Mouse (Mus musculus): ENCODE measurements around the gene Tfcp2l1. TPM values are rescaled to one million over a fixed set of nuclear protein-coding genes. Genes with fewer than 3 reads are reported as not detected.

Tfcp2l1 gene
- total RNA-seq (2012; rRNA removed): not detected in 2 replicates
- polyA plus RNA-seq (2012; ENCODE audit: insufficient read depth in 1 of 2, insufficient read length in 2 of 2, low read depth in 1 of 2, low replicate concordance in 2 of 2, missing spikeins in 1 of 2): not detected

- TF ChIP-seq MAZ (IDR thresholded peaks at IDR 0.05; ENCODE audit: low read depth, low read length) (no peak), MAX (IDR thresholded peaks at IDR 0.05; ENCODE audit: low read length) (no peak)
- Histone ChIP-seq H3K27me3 (ENCODE audit: control insufficient read depth in 1 of 2, insufficient read depth in 2 of 2, low read length in 2 of 2) (no peaks in the 10 kb centered on the region), H3K9ac (ENCODE audit: control insufficient read depth, low read depth, low read length, poor library complexity, severe bottlenecking) (no peak within 1 kb of the TSS), H3K9me3 (replicated peaks; ENCODE audit: insufficient read depth, low read length) (no peaks in the 10 kb centered on the region), H3K4me3 (ENCODE audit: control insufficient read depth in 1 of 2, insufficient read depth in 1 of 2, low read depth in 2 of 2, low read length in 2 of 2) (no peak within 1 kb of the TSS), H3K27ac (ENCODE audit: control insufficient read depth, low read depth, low read length) (no peak within 1 kb of the TSS), H3K36me3 (ENCODE audit: control insufficient read depth in 1 of 2, insufficient read depth in 2 of 2, low read length in 2 of 2) (no peaks in the 10 kb centered on the region), H3K4me1 (ENCODE audit: control insufficient read depth in 1 of 2, insufficient read depth in 2 of 2, low read length in 2 of 2) (no peaks in the 10 kb centered on the region), H3K79me2 (ENCODE audit: control insufficient read depth, insufficient read depth, low read length, poor library complexity) (no peaks in the 10 kb centered on the region)
- DNase-seq (ENCODE audit: low read depth, low spot score): no peak
These were observed at the start of gene Tfcp2l1 for GRCm38 (mm10) chr1:118627781-118628464. TSS of gene Tfcp2l1 (plus strand) at chr1:118627945.

- Histone ChIP-seq H3K4me1 (ENCODE audit: control insufficient read depth in 1 of 2, insufficient read depth in 2 of 2, low read length in 2 of 2) (no peaks in the 10 kb centered on the region), H3K9ac (ENCODE audit: control insufficient read depth, low read depth, low read length, poor library complexity, severe bottlenecking) (no peak overlapping the region), H3K27ac (ENCODE audit: control insufficient read depth, low read depth, low read length) (no peak overlapping the region), H3K9me3 (replicated peaks; ENCODE audit: insufficient read depth, low read length) (no peaks in the 10 kb centered on the region), H3K36me3 (ENCODE audit: control insufficient read depth in 1 of 2, insufficient read depth in 2 of 2, low read length in 2 of 2) (no peaks in the 10 kb centered on the region; a peak in 2 of 4 replicates), H3K79me2 (ENCODE audit: control insufficient read depth, insufficient read depth, low read length, poor library complexity) (no peaks in the 10 kb centered on the region), H3K4me3 (ENCODE audit: control insufficient read depth in 1 of 2, insufficient read depth in 1 of 2, low read depth in 2 of 2, low read length in 2 of 2) (no peak overlapping the region), H3K27me3 (ENCODE audit: control insufficient read depth in 1 of 2, insufficient read depth in 2 of 2, low read length in 2 of 2) (no peaks in the 10 kb centered on the region)
- DNase-seq (ENCODE audit: low read depth, low spot score): no peak
- no peak for TF ChIP-seq POLR2AphosphoS5 (IDR thresholded peaks at IDR 0.05; ENCODE audit: borderline replicate concordance, low read depth, low read length)
- no peak for TF ChIP-seq NRF1 (IDR thresholded peaks at IDR 0.05; ENCODE audit: insufficient read depth, low read depth, low read length, poor library complexity, severe bottlenecking)
- no peak for TF ChIP-seq ZKSCAN1 (IDR thresholded peaks at IDR 0.05; ENCODE audit: low read depth, low read length)
- no peak for TF ChIP-seq ELF1 (IDR thresholded peaks at IDR 0.05; ENCODE audit: low read depth, low read length)
- no peak for TF ChIP-seq CHD1 (IDR thresholded peaks at IDR 0.05; ENCODE audit: low read depth, low read length)
- no peak for TF ChIP-seq KAT2A (conservative IDR thresholded peaks at IDR 0.05; ENCODE audit: low read depth, low read length)
- TF ChIP-seq CHD2 (IDR thresholded peaks at IDR 0.05; ENCODE audit: low read length): no peak
- no peak for TF ChIP-seq NELFE (IDR thresholded peaks at IDR 0.05; ENCODE audit: low read depth, low read length)
- TF ChIP-seq ETS1 (IDR thresholded peaks at IDR 0.05; ENCODE audit: low read depth, low read length): no peak
- TF ChIP-seq MAX (IDR thresholded peaks at IDR 0.05; ENCODE audit: low read length): no peak
- no peak for TF ChIP-seq MEF2A (IDR thresholded peaks at IDR 0.05; ENCODE audit: extremely low read depth, insufficient replicate concordance, low read depth, low read length, poor library complexity, severe bottlenecking)
- no peak for TF ChIP-seq E2F4 (IDR thresholded peaks at IDR 0.05; ENCODE audit: borderline replicate concordance, low read depth, low read length)
- no peak for TF ChIP-seq ZMIZ1 (IDR thresholded peaks at IDR 0.05; ENCODE audit: low read depth, low read length)
- TF ChIP-seq TCF12 (IDR thresholded peaks at IDR 0.05; ENCODE audit: low read depth, low read length): no peak
These were observed 47.5 kb upstream of the Tfcp2l1 start for GRCm38 (mm10) chr1:118580174-118580702.

Measured in MEL (cell line).